Mouse (Mus musculus) forebrain, embryonic 13.5 days (tissue): ENCODE measurements at regions not wholly inside any gene's neighbourhood (a gene's known extent, or its start where the extent isn't known, plus 50 kb on each side); places are given as distances from the start of the nearest gene placed in this dataset.

Experiments
- ATAC-seq: fragments of 200-750 bp; cut with Nextera tagmentation; 2 replicates; pipeline ENCODE4 v1.8.0; 2017
- H3K27ac ChIP-seq: fragments of 300-500 bp; sonication (generic); 2 replicates; pipeline ENCODE4 v1.5.1; 2015; ENCODE audit warnings: inconsistent platforms, mild to moderate bottlenecking, moderate library complexity
- H3K27me3 ChIP-seq: fragments of 300-500 bp; sonication (generic); 2 replicates; pipeline ENCODE4 v1.6.1; 2015; ENCODE audit warnings: mild to moderate bottlenecking, inconsistent platforms
- H3K36me3 ChIP-seq: fragments of 300-500 bp; sonication (generic); 2 replicates; pipeline ENCODE4 v1.6.1; 2015; ENCODE audit warnings: mild to moderate bottlenecking, inconsistent platforms; ENCODE audit not compliant: poor library complexity, severe bottlenecking
- H3K4me1 ChIP-seq: fragments of 300-500 bp; sonication (generic); 2 replicates; pipeline ENCODE4 v1.6.1; 2015; ENCODE audit warnings: inconsistent platforms
- H3K4me2 ChIP-seq: fragments of 300-500 bp; sonication (generic); 2 replicates; pipeline ENCODE4 v1.6.1; 2015; ENCODE audit warnings: inconsistent platforms, mild to moderate bottlenecking, moderate library complexity
- H3K4me3 ChIP-seq: fragments of 300-500 bp; sonication (generic); 2 replicates; pipeline ENCODE4 v1.5.1; 2015; ENCODE audit warnings: mild to moderate bottlenecking, inconsistent platforms
- H3K9ac ChIP-seq: fragments of 300-500 bp; sonication (generic); 2 replicates; pipeline ENCODE4 v1.6.1; 2015; ENCODE audit warnings: mild to moderate bottlenecking, inconsistent platforms
- H3K9me3 ChIP-seq: fragments of 300-500 bp; sonication (generic); replicated peaks from 2 replicates; pipeline ENCODE4 v1.6.1; 2016; ENCODE audit warnings: inconsistent platforms
- WGBS: fragments of 180-500 bp; shearing (Covaris S2); methylation state at CpG from one replicate; pipeline ENCODE4 v1.1.7; 2015; 5-methylcytosine and 5-hydroxymethylcytosine counted together

- H3K27ac ChIP-seq: no peak overlapping the region
- H3K4me3 ChIP-seq: no peak overlapping the region
- WGBS: 67% methylated on average over 1 of the region's 1 CpGs
- no peak for ATAC-seq
- no peaks in the 10 kb centered on the region for H3K27me3 ChIP-seq
- H3K9me3 ChIP-seq: no peaks in the 10 kb centered on the region
- peaks cover 4% of the 10 kb centered on the region for H3K4me1 ChIP-seq
- no peaks in the 10 kb centered on the region for H3K36me3 ChIP-seq
- no peak overlapping the region for H3K4me2 ChIP-seq
- no peak overlapping the region for H3K9ac ChIP-seq
These were observed 164.9 kb downstream of the Mex3b start for GRCm38 (mm10) chr7:83032025-83032424.

- H3K27ac ChIP-seq: no peak overlapping the region
- WGBS: 80% methylated on average over 2 of the region's 2 CpGs
- no peak overlapping the region for H3K4me2 ChIP-seq
- no peak overlapping the region for H3K4me3 ChIP-seq
- no peak overlapping the region for H3K9ac ChIP-seq
- no peak for ATAC-seq
- peaks cover 8% of the 10 kb centered on the region for H3K4me1 ChIP-seq
- no peaks in the 10 kb centered on the region for H3K9me3 ChIP-seq
- H3K36me3 ChIP-seq: no peaks in the 10 kb centered on the region
- no peaks in the 10 kb centered on the region for H3K27me3 ChIP-seq
These were observed 165.8 kb downstream of the Mex3b start for GRCm38 (mm10) chr7:83032924-83033323.

- Histone ChIP-seq H3K4me1 (peaks cover 8% of the 10 kb centered on the region), H3K9ac (no peak overlapping the region), H3K9me3 (no peaks in the 10 kb centered on the region), H3K4me3 (no peak overlapping the region), H3K36me3 (no peaks in the 10 kb centered on the region), H3K27me3 (no peaks in the 10 kb centered on the region), H3K4me2 (no peak overlapping the region), H3K27ac (no peak overlapping the region)
- WGBS: 92% methylated on average over 3 of the region's 3 CpGs
- ATAC-seq: no peak
These were observed 168.1 kb downstream of the Mex3b start for GRCm38 (mm10) chr7:83035190-83035589.

- Histone ChIP-seq H3K9ac (no peak overlapping the region), H3K27me3 (no peaks in the 10 kb centered on the region), H3K27ac (no peak overlapping the region), H3K4me1 (peaks cover 8% of the 10 kb centered on the region), H3K4me3 (no peak overlapping the region), H3K4me2 (no peak overlapping the region), H3K9me3 (no peaks in the 10 kb centered on the region), H3K36me3 (no peaks in the 10 kb centered on the region)
- WGBS: 23% methylated on average over 2 of the region's 2 CpGs
- no peak for ATAC-seq
These were observed 169.3 kb downstream of the Mex3b start for GRCm38 (mm10) chr7:83036397-83036796.

- Histone ChIP-seq H3K4me3 (no peak overlapping the region), H3K9ac (no peak overlapping the region), H3K9me3 (no peaks in the 10 kb centered on the region), H3K4me1 (peaks cover 8% of the 10 kb centered on the region), H3K36me3 (no peaks in the 10 kb centered on the region), H3K4me2 (no peak overlapping the region), H3K27ac (no peak overlapping the region), H3K27me3 (no peaks in the 10 kb centered on the region)
- WGBS: 0% methylated on average over 2 of the region's 2 CpGs
- ATAC-seq: peak; percentile 38; the same call in 1 of the 2 replicates
These were observed 170.0 kb downstream of the Mex3b start for GRCm38 (mm10) chr7:83037100-83037499.

GRCm38 (mm10) chr7:83037714-83038113 is 170.6 kb downstream of the Mex3b start:
- no peak for ATAC-seq
- 31% methylated on average over 2 of the region's 2 CpGs for WGBS
- H3K4me2 ChIP-seq: no peak overlapping the region

GRCm38 (mm10) chr7:83043746-83044145 is 176.6 kb downstream of the Mex3b start:
- H3K4me3 ChIP-seq: no peak overlapping the region
- H3K4me2 ChIP-seq: no peak overlapping the region
- H3K27me3 ChIP-seq: no peaks in the 10 kb centered on the region
- no peak overlapping the region for H3K27ac ChIP-seq
- H3K9me3 ChIP-seq: no peaks in the 10 kb centered on the region
- no peaks in the 10 kb centered on the region for H3K36me3 ChIP-seq
- WGBS: 90% methylated on average over 3 of the region's 3 CpGs
- ATAC-seq: no peak
- H3K9ac ChIP-seq: no peak overlapping the region
- H3K4me1 ChIP-seq: no peaks in the 10 kb centered on the region

More at GRCm38 (mm10) chr7:83037714-83038113, 170.6 kb downstream of the Mex3b start:
- Histone ChIP-seq H3K9ac (no peak overlapping the region), H3K36me3 (no peaks in the 10 kb centered on the region), H3K27me3 (no peaks in the 10 kb centered on the region), H3K4me3 (no peak overlapping the region), H3K9me3 (no peaks in the 10 kb centered on the region), H3K27ac (no peak overlapping the region), H3K4me1 (peaks cover 8% of the 10 kb centered on the region)

- no peaks in the 10 kb centered on the region for H3K9me3 ChIP-seq
- no peak for ATAC-seq
These were observed 178.1 kb downstream of the Mex3b start for GRCm38 (mm10) chr7:83045266-83045665.

GRCm38 (mm10) chr7:83050011-83050410 is 182.9 kb downstream of the Mex3b start:
- no peak overlapping the region for H3K4me2 ChIP-seq
- 22% methylated on average over 3 of the region's 3 CpGs for WGBS
- no peak overlapping the region for H3K9ac ChIP-seq
- H3K4me3 ChIP-seq: no peak overlapping the region
- no peaks in the 10 kb centered on the region for H3K4me1 ChIP-seq
- no peaks in the 10 kb centered on the region for H3K27me3 ChIP-seq
- ATAC-seq: no peak
- H3K36me3 ChIP-seq: no peaks in the 10 kb centered on the region
- no peaks in the 10 kb centered on the region for H3K9me3 ChIP-seq
- no peak overlapping the region for H3K27ac ChIP-seq

More at GRCm38 (mm10) chr7:83045266-83045665, 178.1 kb downstream of the Mex3b start:
- no peak overlapping the region for H3K9ac ChIP-seq
- no peaks in the 10 kb centered on the region for H3K4me1 ChIP-seq
- no peak overlapping the region for H3K4me2 ChIP-seq
- no peaks in the 10 kb centered on the region for H3K36me3 ChIP-seq
- 89% methylated on average over 3 of the region's 3 CpGs for WGBS
- H3K27me3 ChIP-seq: no peaks in the 10 kb centered on the region
- H3K4me3 ChIP-seq: no peak overlapping the region
- H3K27ac ChIP-seq: no peak overlapping the region

- no peak overlapping the region for H3K4me3 ChIP-seq
- no peak overlapping the region for H3K27ac ChIP-seq
- no peaks in the 10 kb centered on the region for H3K4me1 ChIP-seq
- H3K9ac ChIP-seq: no peak overlapping the region
- H3K27me3 ChIP-seq: no peaks in the 10 kb centered on the region
- WGBS: 95% methylated on average over 6 of the region's 6 CpGs
- H3K9me3 ChIP-seq: no peaks in the 10 kb centered on the region
- ATAC-seq: no peak
- H3K4me2 ChIP-seq: no peak overlapping the region
- H3K36me3 ChIP-seq: no peaks in the 10 kb centered on the region
These were observed 183.8 kb downstream of the Mex3b start for GRCm38 (mm10) chr7:83050833-83051497.

- ATAC-seq: 0 out of 2 replicates have a peak, but pooled peaks have one; percentile 13
- Histone ChIP-seq H3K27me3 (no peaks in the 10 kb centered on the region), H3K4me3 (no peak overlapping the region), H3K4me1 (peaks cover 4% of the 10 kb centered on the region; the same call in 1 of the 2 replicates), H3K9me3 (no peaks in the 10 kb centered on the region), H3K9ac (no peak overlapping the region), H3K36me3 (no peaks in the 10 kb centered on the region), H3K27ac (no peak overlapping the region), H3K4me2 (no peak overlapping the region)
- 86% methylated on average over 13 of the region's 13 CpGs for WGBS
These were observed 189.2 kb downstream of the Mex3b start for GRCm38 (mm10) chr7:83056101-83056935.

GRCm38 (mm10) chr7:83060318-83060717 is 193.2 kb downstream of the Mex3b start:
- no peak overlapping the region for H3K4me2 ChIP-seq
- no peak overlapping the region for H3K9ac ChIP-seq
- no peak overlapping the region for H3K27ac ChIP-seq
- ATAC-seq: no peak
- WGBS: 70% methylated on average over 3 of the region's 3 CpGs
- H3K4me1 ChIP-seq: peaks cover 4% of the 10 kb centered on the region; the same call in 1 of the 2 replicates
- H3K36me3 ChIP-seq: no peaks in the 10 kb centered on the region
- H3K9me3 ChIP-seq: no peaks in the 10 kb centered on the region
- no peaks in the 10 kb centered on the region for H3K27me3 ChIP-seq
- H3K4me3 ChIP-seq: no peak overlapping the region
